Mouse (Mus musculus) macrophage (primary cell): ENCODE measurements around the gene C4bp. TPM values are rescaled to one million over a fixed set of nuclear protein-coding genes. Genes with fewer than 3 reads are reported as not detected.

Experiments
- H3K27ac ChIP-seq: fragments of 350-480 bp; formaldehyde crosslinking; 2 replicates; pipeline ENCODE4 v1.9.0; 2021
- H3K36me3 ChIP-seq: fragments of 350-480 bp; formaldehyde crosslinking; 2 replicates; pipeline ENCODE4 v1.9.0; 2021; ENCODE audit errors: inconsistent target
- H3K4me3 ChIP-seq: fragments of 350-480 bp; formaldehyde crosslinking; 2 replicates; pipeline ENCODE4 v1.9.0; 2021; ENCODE audit errors: inconsistent target
- H3K79me2 ChIP-seq: fragments of 350-480 bp; formaldehyde crosslinking; 2 replicates; pipeline ENCODE4 v1.9.0; 2021; ENCODE audit errors: inconsistent target
- WGBS: methylation state at CpG from one replicate; pipeline ENCODE4 v1.1.7; 2026; ENCODE audit warnings: inconsistent platforms; ENCODE audit not compliant: missing documents; 5-methylcytosine and 5-hydroxymethylcytosine counted together
- polyA plus RNA-seq: library from polyadenylated mRNA; stranded (reverse); fragments of 250-400 nt; gene quantifications from 3 replicates; pipeline ENCODE4 v1.2.4, GENCODE M21; 2018; ENCODE audit warnings: inconsistent platforms

Gene C4bp
- polyA plus RNA-seq, 1 experiment from 2014 or later, result not detected

- H3K79me2 ChIP-seq, result no peaks in the 10 kb centered on the region
- 12% methylated on average over 16 of the region's 16 CpGs for WGBS
- no peaks in the 10 kb centered on the region for H3K36me3 ChIP-seq
- no peak overlapping the region for H3K4me3 ChIP-seq
- H3K27ac ChIP-seq, result no peak overlapping the region
These were observed 27.5 kb downstream of the C4bp start for GRCm38 (mm10) chr1:130633761-130634410.

- Histone ChIP-seq H3K27ac (no peak overlapping the region), H3K36me3 (no peaks in the 10 kb centered on the region), H3K4me3 (no peak overlapping the region), H3K79me2 (no peaks in the 10 kb centered on the region)
- 70% methylated on average over 4 of the region's 8 CpGs for WGBS
These were observed 28.1 kb downstream of the C4bp start for GRCm38 (mm10) chr1:130633316-130633715.

- Histone ChIP-seq H3K4me3 (no peak within 1 kb of the TSS), H3K79me2 (no peaks in the 10 kb centered on the region), H3K27ac (no peak within 1 kb of the TSS), H3K36me3 (no peaks in the 10 kb centered on the region)
- WGBS, result 100% methylated on average over 2 of the region's 2 CpGs
These were observed 31.9 kb downstream of the C4bp start, which contains the start of gene Zp3r for GRCm38 (mm10) chr1:130629521-130629920. Gene Zp3r (minus strand): TSS chr1:130629621.

- Histone ChIP-seq H3K27ac (no peak overlapping the region), H3K79me2 (no peaks in the 10 kb centered on the region), H3K36me3 (no peaks in the 10 kb centered on the region), H3K4me3 (no peak overlapping the region)
- 70% methylated on average over 2 of the region's 2 CpGs for WGBS
These were observed 65.1 kb downstream of the C4bp start for GRCm38 (mm10) chr1:130596291-130596690.

GRCm38 (mm10) chr1:130588659-130589058 is 72.8 kb downstream of the C4bp start:
- WGBS, result 93% methylated on average over 8 of the region's 9 CpGs
- H3K27ac ChIP-seq, result no peak overlapping the region

More at GRCm38 (mm10) chr1:130588659-130589058, 72.8 kb downstream of the C4bp start:
- H3K36me3 ChIP-seq, result no peaks in the 10 kb centered on the region
- no peak overlapping the region for H3K4me3 ChIP-seq
- no peaks in the 10 kb centered on the region for H3K79me2 ChIP-seq

Other genes starting within 250 kb of the C4bp start
- gene Cd55b, start 238.6 kb downstream of the C4bp start, polyA plus RNA-seq, result not detected in 3 replicates
- gene Cd55, start 198.9 kb downstream of the C4bp start, polyA plus RNA-seq, result 1.9 to 2.9 TPM (median 1.9 TPM) in 3 replicates
- gene Zp3r, start 32.0 kb downstream of the C4bp start, polyA plus RNA-seq, result not detected in 3 replicates
- 0.13 TPM in 1 of 3 replicates, not detected in the others for gene Gm29427, start 54.2 kb upstream of the C4bp start, polyA plus RNA-seq
- gene Yod1, start 55.7 kb upstream of the C4bp start, polyA plus RNA-seq, result 2.8 to 3.3 TPM (median 3.0 TPM) in 3 replicates
- 6.0 to 10.1 TPM (median 7.7 TPM) in 3 replicates for gene Pfkfb2, start 67.6 kb upstream of the C4bp start, polyA plus RNA-seq
- gene AA986860, start 70.3 kb upstream of the C4bp start, polyA plus RNA-seq, result 0.35 to 0.75 TPM (median 0.52 TPM) in 3 replicates
- not detected in 3 replicates for gene Fcamr, start 139.3 kb upstream of the C4bp start, polyA plus RNA-seq
- not detected in 3 replicates for gene Pigr, start 165.1 kb upstream of the C4bp start, polyA plus RNA-seq
- gene Fcmr, start 204.0 kb upstream of the C4bp start, polyA plus RNA-seq, result 0.49 TPM in 1 of 3 replicates, not detected in the others
- gene Il24, start 225.8 kb upstream of the C4bp start, polyA plus RNA-seq, result not detected in 3 replicates
- not detected in 3 replicates for gene Il20, start 249.8 kb upstream of the C4bp start, polyA plus RNA-seq